Mouse (Mus musculus): ENCODE measurements around the gene Trim41.
A peak's percentile ranks its signal among the peaks of the same experiment; 100 is the strongest.
"Not testable (repeated sequence)": the region's sequence is repeated elsewhere in the genome, so short reads cannot be mapped to it uniquely, and the experiment has no call there.

Trim41 gene

GRCm38 (mm10) chr11:48837310-48838180 is 20.4 kb upstream of the Trim41 start:
- DNase-seq (ENCODE audit: low spot score in 2 of 2) = peak in 1 of 2 experiments; percentile 46

GRCm38 (mm10) chr11:48836990-48837309 is 19.8 kb upstream of the Trim41 start:
- no peak for DNase-seq (ENCODE audit: low spot score in 2 of 2)

GRCm38 (mm10) chr11:48835923-48836322 is 18.8 kb upstream of the Trim41 start:
- DNase-seq (ENCODE audit: low spot score in 2 of 2) = no peak

- DNase-seq (ENCODE audit: low spot score in 2 of 2) = peak in 1 of 2 experiments; percentile 94
Measured at GRCm38 (mm10) chr11:48833731-48834639, 16.8 kb upstream of the Trim41 start.

- DNase-seq (ENCODE audit: low spot score in 2 of 2) = no peak
Measured at GRCm38 (mm10) chr11:48833078-48833730, 16.1 kb upstream of the Trim41 start.

GRCm38 (mm10) chr11:48831273-48831672 is 14.1 kb upstream of the Trim41 start:
- no peak for DNase-seq (ENCODE audit: low spot score in 2 of 2)

GRCm38 (mm10) chr11:48830279-48830678 is 13.1 kb upstream of the Trim41 start:
- DNase-seq (ENCODE audit: low spot score in 2 of 2) = no peak

GRCm38 (mm10) chr11:48827926-48828325 is 10.8 kb upstream of the Trim41 start:
- DNase-seq (ENCODE audit: low spot score in 2 of 2) = no peak

- no peak for DNase-seq (ENCODE audit: low spot score in 2 of 2)
Measured at GRCm38 (mm10) chr11:48826752-48827096, 9.6 kb upstream of the Trim41 start.

GRCm38 (mm10) chr11:48825979-48826751 is 9.0 kb upstream of the Trim41 start, which contains the start of the genes Trim7 and Gm12184:
TSS of gene Trim7 (plus strand) at chr11:48826140.
TSS of gene Gm12184 (minus strand) at chr11:48826655.
- not testable (repeated sequence) for DNase-seq (ENCODE audit: low spot score in 2 of 2)

- no peak for DNase-seq (ENCODE audit: low spot score in 2 of 2)
Measured at GRCm38 (mm10) chr11:48824311-48824830, 7.2 kb upstream of the Trim41 start.

- peak in 1 of 2 experiments; percentile 59 for DNase-seq (ENCODE audit: low spot score in 2 of 2)
Measured at GRCm38 (mm10) chr11:48823536-48823972, 6.4 kb upstream of the Trim41 start.

- no peak for DNase-seq (ENCODE audit: low spot score in 2 of 2)
Measured at GRCm38 (mm10) chr11:48822768-48823512, 5.8 kb upstream of the Trim41 start.

- not testable (repeated sequence) for DNase-seq (ENCODE audit: low spot score in 2 of 2)
Measured at GRCm38 (mm10) chr11:48821299-48821698, 4.1 kb upstream of the Trim41 start.

- no peak for DNase-seq (ENCODE audit: low spot score in 2 of 2)
Measured at GRCm38 (mm10) chr11:48820308-48820674, 3.1 kb upstream of the Trim41 start.

- DNase-seq (ENCODE audit: low spot score in 2 of 2) = no peak
Measured at GRCm38 (mm10) chr11:48819614-48820307, 2.6 kb upstream of the Trim41 start.

- DNase-seq (ENCODE audit: low spot score in 2 of 2) = peak; percentile 68 to 95
Measured at GRCm38 (mm10) chr11:48818346-48818745, 1.2 kb upstream of the Trim41 start.

- no peak for DNase-seq (ENCODE audit: low spot score in 2 of 2)
Measured at GRCm38 (mm10) chr11:48817794-48818193, 641 bp upstream of the Trim41 start.

GRCm38 (mm10) chr11:48816281-48816781 is 822 bp downstream of the Trim41 start:
- peak; percentile 48 to 55 for DNase-seq (ENCODE audit: low spot score in 2 of 2)
